Mouse (Mus musculus) telencephalon, adult 2 months (tissue): ENCODE measurements at regions not wholly inside any gene's neighbourhood (a gene's known extent, or its start where the extent isn't known, plus 50 kb on each side); places are given as distances from the start of the nearest gene placed in this dataset.
A peak's percentile ranks its signal among the peaks of the same experiment; 100 is the strongest.

Experiments
- DNase-seq: peaks from one replicate; pipeline ENCODE4 v3.0.0-alpha.2; 2011; ENCODE audit warnings: low read depth, low spot score

DNA sequence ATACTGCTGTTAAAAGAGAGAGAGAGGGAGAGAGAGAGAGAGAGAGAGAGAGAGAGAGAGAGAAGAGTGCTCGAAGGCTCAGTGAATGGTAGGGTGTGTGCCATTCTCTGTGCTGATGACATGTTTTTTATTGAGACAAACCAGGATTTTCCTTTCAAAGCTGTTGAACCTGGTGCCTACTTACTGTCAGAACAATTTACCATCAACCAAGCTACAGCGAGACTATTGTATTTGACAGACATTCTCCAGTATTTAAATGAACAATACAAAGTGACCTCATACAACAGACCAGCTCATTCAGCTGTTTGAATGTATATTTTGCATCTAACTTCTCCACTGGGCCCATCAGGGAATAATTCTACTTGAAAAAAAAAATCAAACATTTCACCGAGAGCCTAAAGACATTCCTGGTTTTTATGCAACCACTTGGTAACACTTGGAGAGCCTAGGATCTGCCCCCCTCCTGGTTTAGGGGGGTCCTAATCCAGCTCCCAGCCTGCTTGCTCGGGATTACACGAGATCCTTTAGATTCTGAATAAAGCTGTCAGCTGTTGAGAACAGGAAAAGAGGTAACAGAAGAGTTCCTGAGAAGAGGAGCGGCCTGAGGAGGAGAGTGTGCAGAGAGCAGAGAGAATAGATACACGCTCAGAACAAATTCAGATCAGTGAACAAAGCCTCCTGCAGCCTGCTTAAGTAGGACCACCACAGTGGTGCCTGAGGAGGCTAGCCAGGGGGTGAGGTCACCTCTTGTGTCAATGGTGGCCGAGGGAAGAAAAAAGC is 117.3 kb downstream of the Anapc10 start:
- no peak for DNase-seq

DNA sequence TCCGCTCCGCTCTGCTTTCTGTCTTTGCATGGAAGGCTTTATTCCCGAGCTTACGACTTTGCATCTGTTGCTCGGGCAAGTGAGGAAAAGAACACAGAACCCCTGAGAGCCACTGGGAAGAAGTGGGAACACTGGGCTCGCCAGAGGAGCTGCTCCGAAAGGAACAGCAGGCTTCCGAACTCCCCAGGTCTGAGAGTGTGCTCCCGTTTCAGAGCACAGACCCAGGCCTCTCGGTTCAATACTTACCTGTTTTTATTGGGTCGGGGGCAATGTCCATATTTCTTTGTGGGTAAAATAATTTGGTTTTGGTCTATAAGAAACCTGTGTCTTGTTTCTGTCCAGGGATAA is 117.9 kb downstream of the Anapc10 start:
- DNase-seq, result no peak

DNA sequence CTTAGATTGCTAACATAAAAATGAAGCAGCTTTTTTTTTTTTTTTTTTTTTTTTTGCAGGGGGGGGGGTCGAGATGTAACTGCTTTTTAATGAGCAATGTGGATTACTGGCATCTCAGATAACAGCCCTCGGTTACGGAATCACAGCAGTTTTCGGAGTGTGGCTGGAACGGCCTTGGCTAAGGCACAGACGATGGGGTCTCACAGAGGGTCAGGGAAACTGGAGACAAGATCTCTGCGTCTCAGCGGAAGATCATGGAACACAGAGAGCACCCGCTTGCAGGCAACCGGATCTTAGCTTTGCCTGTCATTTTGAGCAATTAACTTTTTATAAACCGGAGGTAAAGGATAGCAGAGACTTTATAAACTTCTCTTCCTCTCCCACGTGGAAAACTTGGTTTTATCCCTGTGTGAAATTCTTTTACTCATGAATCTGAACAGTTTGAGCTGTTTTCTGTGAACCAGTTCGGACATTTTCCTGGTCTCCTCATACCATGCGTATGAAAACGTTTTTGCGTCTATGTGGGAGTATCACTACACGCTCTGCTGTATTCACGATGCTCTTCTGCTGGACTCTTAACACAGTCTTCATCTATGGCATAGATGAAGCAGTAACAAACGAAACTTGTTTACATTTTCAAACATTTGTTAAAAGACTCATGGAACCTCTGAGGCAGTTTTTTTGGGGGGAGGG is 118.5 kb downstream of the Anapc10 start:
- DNase-seq, result no peak

DNA sequence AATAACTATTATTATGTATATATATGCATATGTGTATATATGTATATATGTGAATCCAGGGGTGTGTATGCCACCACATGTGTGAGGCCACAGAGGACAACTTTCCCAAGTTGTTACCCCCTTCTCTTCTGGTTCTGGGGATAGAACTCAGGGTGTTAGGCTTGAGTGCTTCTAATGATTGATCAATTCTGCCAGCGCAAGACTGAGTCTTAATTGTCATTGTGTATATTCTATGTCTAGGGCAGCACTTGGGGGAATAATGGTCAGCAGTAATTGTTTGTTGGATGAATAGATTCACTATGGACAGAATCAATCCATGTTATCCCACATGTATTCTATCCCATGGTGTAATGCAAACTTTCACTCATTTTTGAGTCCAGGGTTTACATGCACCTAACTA is 127.3 kb downstream of the Anapc10 start:
- DNase-seq, result no peak

DNA sequence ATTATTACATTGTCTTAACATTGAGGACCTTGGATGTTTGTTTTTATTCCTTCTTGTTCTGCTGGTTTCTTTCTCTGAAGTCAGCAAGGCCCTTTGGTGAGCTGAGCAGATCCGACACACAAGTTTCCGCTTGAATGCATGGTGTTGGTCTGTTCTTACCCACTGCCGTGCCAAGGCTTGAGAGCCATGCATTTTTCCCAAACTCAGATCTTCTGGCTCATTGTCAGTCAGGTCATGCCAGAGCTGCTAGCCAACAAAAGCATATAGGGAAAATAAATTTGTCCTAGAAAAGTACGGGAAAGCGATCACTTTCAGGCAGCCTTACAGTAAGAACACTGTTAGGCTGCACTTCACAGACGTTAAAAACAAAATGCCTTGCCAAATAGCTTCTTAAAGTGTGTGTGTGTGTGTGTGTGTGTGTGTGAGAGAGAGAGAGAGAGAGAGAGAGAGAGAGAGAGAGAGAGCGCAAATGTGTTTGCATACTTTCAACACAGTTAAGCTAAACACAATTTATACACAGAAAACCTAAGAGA is 138.4 kb downstream of the Anapc10 start:
- DNase-seq, result no peak

DNA sequence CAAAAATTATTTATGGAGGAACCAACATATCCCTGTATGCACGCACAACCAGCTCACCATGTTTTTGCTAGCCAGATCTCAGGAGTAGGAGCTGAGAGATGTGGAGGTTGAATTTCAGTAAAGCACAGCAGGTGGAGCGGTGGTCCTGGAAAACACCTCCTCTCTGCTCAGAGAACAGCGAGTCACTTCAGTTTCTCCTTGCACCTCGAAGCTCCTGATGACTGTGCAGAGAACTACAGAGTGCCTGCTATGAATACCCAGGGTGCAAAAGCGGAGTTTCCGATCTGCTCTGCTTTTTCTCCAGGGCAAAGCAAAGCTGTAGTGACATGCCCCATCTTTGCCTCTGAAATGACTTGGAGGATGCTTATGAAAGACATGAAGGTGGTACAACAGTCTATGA is 138.9 kb downstream of the Anapc10 start:
- peak; percentile 15 for DNase-seq

DNA sequence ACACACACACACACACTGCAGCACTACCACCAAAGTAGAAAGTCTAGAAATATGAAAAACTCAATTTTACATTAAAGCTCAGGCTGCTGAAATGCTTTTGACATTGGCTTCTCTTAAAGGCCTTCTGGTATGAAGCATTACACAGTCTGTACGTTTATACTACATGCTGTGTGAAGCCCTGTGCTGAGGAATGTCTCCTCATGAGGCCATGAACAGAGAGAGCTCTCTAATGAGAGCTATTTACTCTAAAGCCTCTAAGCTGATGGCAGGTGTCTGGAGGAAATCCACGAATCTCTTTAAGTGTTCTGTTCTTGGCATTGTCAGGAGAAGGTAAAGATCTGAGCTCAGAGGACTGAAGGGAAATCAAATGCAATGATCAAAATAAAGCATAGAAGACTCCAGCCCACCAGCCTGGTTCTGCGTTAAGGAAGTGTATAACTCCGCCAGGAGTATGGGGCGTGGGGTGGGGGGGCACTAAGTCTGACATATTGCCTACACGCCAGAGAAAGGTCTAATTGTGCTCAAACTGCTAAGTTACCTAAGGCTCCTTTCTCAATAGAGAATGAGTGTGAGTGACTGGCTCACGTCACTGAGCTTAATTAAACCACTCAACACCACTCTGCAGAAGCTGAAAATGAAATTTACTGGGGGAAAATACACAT is 160.9 kb downstream of the Anapc10 start:
- DNase-seq, result no peak

DNA sequence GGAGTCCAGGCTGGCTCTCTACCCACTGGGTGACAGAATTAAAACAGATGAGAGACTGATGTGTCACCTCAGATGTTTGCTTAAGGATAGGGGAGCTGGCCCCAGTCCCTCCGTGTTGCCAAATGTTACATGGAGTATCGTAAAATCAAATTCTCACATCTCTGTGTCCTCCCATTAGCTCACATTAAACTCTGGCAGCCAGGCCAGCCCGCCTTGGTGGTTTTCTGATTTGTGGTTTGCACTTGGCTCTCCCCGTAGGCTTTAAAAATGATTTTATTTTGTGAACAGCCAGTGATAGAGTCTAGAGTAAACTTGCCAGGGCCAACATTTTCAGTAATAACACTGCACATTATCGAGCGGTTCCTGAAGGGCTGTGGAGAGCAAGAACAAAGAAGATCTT is 149.8 kb downstream of the Hhip start:
- no peak for DNase-seq
